Mouse (Mus musculus) adrenal gland, adult (tissue): ENCODE data around the gene Adh6b.
A peak's percentile ranks its signal among the peaks of the same experiment; 100 is the strongest.

Source experiments
- DNase-seq, 2 experiments: peaks; one replicate each; pipeline ENCODE4 v3.0.0; 2022 to 2023; ENCODE audit warnings: low spot score in 1 of 2; ENCODE audit not compliant: inconsistent age in 2 of 2

Gene Adh6b

GRCm38 (mm10) chr3:138341471-138341870, at the start of gene Adh6b:
Gene Adh6b (plus strand): TSS chr3:138341775.
- DNase-seq, result no peak

GRCm38 (mm10) chr3:138293298-138293895, 48.2 kb upstream of the Adh6b start:
- peak in 1 of 2 experiments; percentile 78 for DNase-seq

- no peak for DNase-seq
Measured at GRCm38 (mm10) chr3:138300130-138300529, 41.4 kb upstream of the Adh6b start.

- no peak for DNase-seq
Measured at GRCm38 (mm10) chr3:138302676-138303075, 38.9 kb upstream of the Adh6b start.

GRCm38 (mm10) chr3:138303771-138304488, 37.6 kb upstream of the Adh6b start:
- DNase-seq, result peak in 1 of 2 experiments; percentile 24

- peak in 1 of 2 experiments; percentile 21 for DNase-seq
Measured at GRCm38 (mm10) chr3:138304489-138304871, 37.1 kb upstream of the Adh6b start.

- DNase-seq, result peak in 1 of 2 experiments; percentile 50
Measured at GRCm38 (mm10) chr3:138305486-138306289, 35.9 kb upstream of the Adh6b start.

GRCm38 (mm10) chr3:138306290-138306683, 35.3 kb upstream of the Adh6b start:
- peak in 1 of 2 experiments; percentile 25 for DNase-seq

- DNase-seq, result no peak
Measured at GRCm38 (mm10) chr3:138309910-138310309, 31.7 kb upstream of the Adh6b start.

GRCm38 (mm10) chr3:138311015-138311414, 30.6 kb upstream of the Adh6b start:
- peak in 1 of 2 experiments; percentile 35 for DNase-seq

GRCm38 (mm10) chr3:138312965-138313364, 28.6 kb upstream of the Adh6b start, which contains the start of gene Adh6a:
Gene Adh6a (plus strand): TSS chr3:138313286.
- no peak for DNase-seq

- no peak for DNase-seq
Measured at GRCm38 (mm10) chr3:138316908-138317472, 24.6 kb upstream of the Adh6b start.

GRCm38 (mm10) chr3:138325001-138325400, 16.6 kb upstream of the Adh6b start:
- no peak for DNase-seq

GRCm38 (mm10) chr3:138325466-138325865, 16.1 kb upstream of the Adh6b start:
- DNase-seq, result no peak

- no peak for DNase-seq
Measured at GRCm38 (mm10) chr3:138333910-138334309, 7.7 kb upstream of the Adh6b start.

GRCm38 (mm10) chr3:138334320-138334719, 7.3 kb upstream of the Adh6b start:
- DNase-seq, result no peak

- no peak for DNase-seq
Measured at GRCm38 (mm10) chr3:138335566-138335965, 6.0 kb upstream of the Adh6b start.

- peak in 1 of 2 experiments; percentile 32 for DNase-seq
Measured at GRCm38 (mm10) chr3:138336104-138336754, 5.3 kb upstream of the Adh6b start.

GRCm38 (mm10) chr3:138347041-138347440, 5.5 kb downstream of the Adh6b start:
- no peak for DNase-seq

GRCm38 (mm10) chr3:138352012-138352809, 10.6 kb downstream of the Adh6b start:
- DNase-seq, result no peak
